Mouse (Mus musculus): ENCODE results near the gene Gm11634.
"Not testable (repeated sequence)": the region's sequence is repeated elsewhere in the genome, so short reads cannot be mapped to it uniquely, and the experiment has no call there.

- TF ChIP-seq TCF12 (IDR thresholded peaks at IDR 0.05; ENCODE audit: low read depth, low read length); CTCF (IDR thresholded peaks at IDR 0.05 in 2 of 3, conservative IDR thresholded peaks at IDR 0.05 in 1 of 3; ENCODE audit: control insufficient read depth in 1 of 3, insufficient read depth in 1 of 3, low read depth in 2 of 3, low read length in 3 of 3, poor library complexity in 1 of 3, severe bottlenecking in 1 of 3); UBTF (IDR thresholded peaks at IDR 0.05; ENCODE audit: borderline replicate concordance, insufficient read depth, low read depth, low read length); USF1 (IDR thresholded peaks at IDR 0.05; ENCODE audit: low read depth, low read length); RCOR1 (IDR thresholded peaks at IDR 0.05; ENCODE audit: low read depth, low read length); TAL1 (IDR thresholded peaks at IDR 0.05; ENCODE audit: low read length): not testable (repeated sequence)
Observed at GRCm38 (mm10) chr11:101640857-101641709, 42.0 kb upstream of the Gm11634 start.

All from MEL (cell line).